Mouse (Mus musculus): ENCODE data around the gene Syp. TPM values are rescaled to one million over a fixed set of nuclear protein-coding genes. Genes with fewer than 3 reads are reported as not detected.

Gene Syp
- 5.4 and 5.7 TPM in 2 replicates for polyA plus RNA-seq (2015; fragmentation: Nextera tagmentation; extraction: Ambion mirVana)

- H3K36me3 ChIP-seq (ENCODE audit: control insufficient read depth, insufficient read depth): no peaks in the 10 kb centered on the region
- H3K9ac ChIP-seq (ENCODE audit: low read depth, low read length): no peak within 1 kb of the TSS
- no peaks in the 10 kb centered on the region for H3K9me3 ChIP-seq (ENCODE audit: control insufficient read depth)
- H3K27me3 ChIP-seq (replicated peaks; ENCODE audit: control insufficient read depth, insufficient read depth, low read length): no peaks in the 10 kb centered on the region
- no peak within 1 kb of the TSS for H3K27ac ChIP-seq (ENCODE audit: low read depth, low read length)
- H3K4me2 ChIP-seq (replicated peaks; ENCODE audit: low read depth): peak within 1 kb of the TSS; percentile 51
- peak within 1 kb of the TSS; percentile 18 for H3K4me3 ChIP-seq (ENCODE audit: low read depth, low read length)
- ATAC-seq: peak; percentile 75
- WGBS: 15% methylated on average over 41 of the region's 42 CpGs
- no peaks in the 10 kb centered on the region for H3K4me1 ChIP-seq (replicated peaks; ENCODE audit: control insufficient read depth, insufficient read depth, low read length)
- no peak for TF ChIP-seq CTCF (IDR thresholded peaks at IDR 0.05; ENCODE audit: low read depth)
These were observed at the start of gene Syp for GRCm38 (mm10) chrX:7638401-7639091. Syp (plus strand) TSS chrX:7638471.

GRCm38 (mm10) chrX:7595371-7595770 lies 42.9 kb upstream of the Syp start:
- no peaks in the 10 kb centered on the region for H3K27me3 ChIP-seq (replicated peaks; ENCODE audit: control insufficient read depth, insufficient read depth, low read length)
- no peak for TF ChIP-seq CTCF (IDR thresholded peaks at IDR 0.05; ENCODE audit: low read depth)
- H3K27ac ChIP-seq (ENCODE audit: low read depth, low read length): no peak overlapping the region
- no peak for ATAC-seq
- no peak overlapping the region for H3K4me3 ChIP-seq (ENCODE audit: low read depth, low read length)
- H3K4me1 ChIP-seq (replicated peaks; ENCODE audit: control insufficient read depth, insufficient read depth, low read length): no peaks in the 10 kb centered on the region
- H3K36me3 ChIP-seq (ENCODE audit: control insufficient read depth, insufficient read depth): peaks cover 14% of the 10 kb centered on the region; the same call in 1 of the 2 replicates
- no peak overlapping the region for H3K9ac ChIP-seq (ENCODE audit: low read depth, low read length)
- 84% methylated on average over 9 of the region's 9 CpGs for WGBS
- no peak overlapping the region for H3K4me2 ChIP-seq (replicated peaks; ENCODE audit: low read depth)
- H3K9me3 ChIP-seq (ENCODE audit: control insufficient read depth): no peaks in the 10 kb centered on the region

- Histone ChIP-seq H3K36me3 (ENCODE audit: control insufficient read depth, insufficient read depth) (no peaks in the 10 kb centered on the region), H3K4me1 (replicated peaks; ENCODE audit: control insufficient read depth, insufficient read depth, low read length) (no peaks in the 10 kb centered on the region), H3K27ac (ENCODE audit: low read depth, low read length) (no peak overlapping the region), H3K9ac (ENCODE audit: low read depth, low read length) (no peak overlapping the region), H3K4me2 (replicated peaks; ENCODE audit: low read depth) (no peak overlapping the region), H3K4me3 (ENCODE audit: low read depth, low read length) (no peak overlapping the region), H3K9me3 (ENCODE audit: control insufficient read depth) (no peaks in the 10 kb centered on the region), H3K27me3 (replicated peaks; ENCODE audit: control insufficient read depth, insufficient read depth, low read length) (no peaks in the 10 kb centered on the region)
- ATAC-seq: no peak
- 83% methylated on average over 7 of the region's 7 CpGs for WGBS
- TF ChIP-seq CTCF (IDR thresholded peaks at IDR 0.05; ENCODE audit: low read depth): no peak
These were observed 34.3 kb upstream of the Syp start for GRCm38 (mm10) chrX:7604004-7604403.

- Histone ChIP-seq H3K4me1 (replicated peaks; ENCODE audit: control insufficient read depth, insufficient read depth, low read length) (no peaks in the 10 kb centered on the region), H3K27ac (ENCODE audit: low read depth, low read length) (no peak within 1 kb of the TSS), H3K36me3 (ENCODE audit: control insufficient read depth, insufficient read depth) (no peaks in the 10 kb centered on the region), H3K27me3 (replicated peaks; ENCODE audit: control insufficient read depth, insufficient read depth, low read length) (no peaks in the 10 kb centered on the region), H3K4me3 (ENCODE audit: low read depth, low read length) (peak within 1 kb of the TSS; percentile 45), H3K4me2 (replicated peaks; ENCODE audit: low read depth) (peak within 1 kb of the TSS; percentile 61), H3K9ac (ENCODE audit: low read depth, low read length) (peak within 1 kb of the TSS; percentile 37; the same call in 1 of the 2 replicates), H3K9me3 (ENCODE audit: control insufficient read depth) (no peaks in the 10 kb centered on the region)
- 17% methylated on average over 28 of the region's 28 CpGs for WGBS
- no peak for TF ChIP-seq CTCF (IDR thresholded peaks at IDR 0.05; ENCODE audit: low read depth)
- ATAC-seq: peak; percentile 88
These were observed 33.2 kb upstream of the Syp start, which contains the start of gene Ccdc22 for GRCm38 (mm10) chrX:7604879-7605574. Ccdc22 (minus strand) TSS chrX:7605517.

- WGBS: 28% methylated on average over 8 of the region's 8 CpGs
- no peak overlapping the region for H3K27ac ChIP-seq (ENCODE audit: low read depth, low read length)
- no peak overlapping the region for H3K9ac ChIP-seq (ENCODE audit: low read depth, low read length)
- no peaks in the 10 kb centered on the region for H3K9me3 ChIP-seq (ENCODE audit: control insufficient read depth)
- no peak for TF ChIP-seq CTCF (IDR thresholded peaks at IDR 0.05; ENCODE audit: low read depth)
- H3K27me3 ChIP-seq (replicated peaks; ENCODE audit: control insufficient read depth, insufficient read depth, low read length): no peaks in the 10 kb centered on the region
- ATAC-seq: peak; percentile 37; the same call in 1 of the 2 replicates
- H3K4me3 ChIP-seq (ENCODE audit: low read depth, low read length): no peak overlapping the region
- H3K36me3 ChIP-seq (ENCODE audit: control insufficient read depth, insufficient read depth): no peaks in the 10 kb centered on the region
- no peaks in the 10 kb centered on the region for H3K4me1 ChIP-seq (replicated peaks; ENCODE audit: control insufficient read depth, insufficient read depth, low read length)
- H3K4me2 ChIP-seq (replicated peaks; ENCODE audit: low read depth): peak overlapping the region; percentile 61; the same call in 1 of the 2 replicates
These were observed 32.7 kb upstream of the Syp start for GRCm38 (mm10) chrX:7605575-7605941.

GRCm38 (mm10) chrX:7606783-7607182 lies 31.5 kb upstream of the Syp start, which contains the start of gene Cacna1f:
Cacna1f (plus strand) TSS chrX:7607083.
- no peaks in the 10 kb centered on the region for H3K36me3 ChIP-seq (ENCODE audit: control insufficient read depth, insufficient read depth)
- H3K27ac ChIP-seq (ENCODE audit: low read depth, low read length): no peak within 1 kb of the TSS
- H3K9me3 ChIP-seq (ENCODE audit: control insufficient read depth): no peaks in the 10 kb centered on the region
- no peak within 1 kb of the TSS for H3K4me2 ChIP-seq (replicated peaks; ENCODE audit: low read depth)
- H3K9ac ChIP-seq (ENCODE audit: low read depth, low read length): no peak within 1 kb of the TSS
- ATAC-seq: no peak
- TF ChIP-seq CTCF (IDR thresholded peaks at IDR 0.05; ENCODE audit: low read depth): no peak
- no peaks in the 10 kb centered on the region for H3K4me1 ChIP-seq (replicated peaks; ENCODE audit: control insufficient read depth, insufficient read depth, low read length)
- H3K4me3 ChIP-seq (ENCODE audit: low read depth, low read length): no peak within 1 kb of the TSS
- WGBS: 77% methylated on average over 6 of the region's 6 CpGs
- no peaks in the 10 kb centered on the region for H3K27me3 ChIP-seq (replicated peaks; ENCODE audit: control insufficient read depth, insufficient read depth, low read length)

All from intestine, postnatal 0 days (tissue).